Mouse (Mus musculus) common myeloid progenitor, adult 5-6 weeks (primary cell): ENCODE data around the gene Erc2. TPM values are rescaled to one million over a fixed set of nuclear protein-coding genes. Genes with fewer than 3 reads are reported as not detected.

Experiments used
- ATAC-seq: replicated peaks from 2 replicates; pipeline ENCODE4 v1.8.0; 2016; ENCODE audit warnings: low read depth, mild to moderate bottlenecking, moderate TSS enrichment, inconsistent platforms; ENCODE audit not compliant: poor library complexity, severe bottlenecking
- total RNA-seq: library from RNA; stranded (forward); fragments of 200-1000, 187-1606 nt; gene quantifications from 2 replicates; pipeline ENCODE4 v1.2.3, GENCODE M21; 2017

Erc2 gene
- total RNA-seq, 1 experiment from 2014 or later: not detected

DNA sequence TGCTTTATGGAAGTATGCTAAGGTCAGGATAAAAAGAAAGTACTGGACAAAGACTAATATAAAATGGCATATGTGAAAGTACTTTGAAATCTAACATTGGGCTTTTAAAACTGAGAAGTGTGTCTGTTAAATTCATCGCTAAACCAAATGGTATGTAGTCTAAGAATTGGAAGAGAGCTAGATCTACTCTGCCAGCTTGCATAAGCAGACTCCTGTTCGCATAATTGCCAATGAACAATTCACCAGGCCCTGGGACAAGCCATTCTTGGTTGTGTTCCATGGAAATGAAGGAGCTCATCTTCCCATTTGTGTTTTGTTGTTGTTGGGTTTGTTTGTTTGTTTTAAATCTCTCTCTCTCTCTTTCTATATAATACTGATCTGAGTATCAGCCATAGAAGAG lies 521.8 kb downstream of the Erc2 start:
- ATAC-seq: no peak

DNA sequence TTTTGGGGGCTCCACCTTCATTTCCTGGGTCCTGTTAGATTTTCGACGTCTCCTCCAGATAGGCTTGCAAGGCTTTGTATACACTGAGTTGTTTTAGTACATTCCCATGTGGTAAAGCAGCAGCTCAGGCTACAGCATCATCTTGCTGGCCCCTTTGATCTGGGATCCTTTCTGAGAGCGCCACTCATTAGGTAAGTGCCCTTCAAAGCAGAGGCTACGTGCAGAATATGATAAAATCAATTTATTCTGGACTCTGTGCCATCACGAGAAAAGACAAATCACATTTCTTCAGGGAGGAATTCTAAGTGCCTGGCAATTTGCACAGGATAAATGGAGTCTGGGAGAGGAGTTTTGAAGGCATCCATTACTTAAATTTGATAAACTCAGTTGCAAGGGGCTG lies 525.0 kb downstream of the Erc2 start:
- ATAC-seq: no peak

DNA sequence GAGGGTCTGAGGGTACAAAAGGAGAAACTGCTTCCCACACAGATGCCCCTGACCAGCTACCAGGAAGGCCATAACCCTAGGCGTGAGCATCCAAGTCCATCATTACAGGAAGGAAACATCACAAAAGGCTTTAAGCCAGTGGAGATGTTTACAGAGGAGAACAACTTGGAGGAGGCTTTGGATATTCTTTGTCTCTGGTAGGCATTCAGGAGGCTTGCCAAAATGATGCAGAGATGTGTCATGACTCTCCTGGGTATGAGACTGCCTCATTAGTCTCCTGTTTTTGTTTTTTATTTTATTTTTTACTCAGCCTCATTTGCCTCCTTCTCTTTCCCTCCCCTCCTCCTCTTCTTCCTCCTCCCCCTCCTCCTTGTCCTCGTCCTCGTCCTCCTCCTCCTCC lies 528.7 kb downstream of the Erc2 start:
- no peak for ATAC-seq

DNA sequence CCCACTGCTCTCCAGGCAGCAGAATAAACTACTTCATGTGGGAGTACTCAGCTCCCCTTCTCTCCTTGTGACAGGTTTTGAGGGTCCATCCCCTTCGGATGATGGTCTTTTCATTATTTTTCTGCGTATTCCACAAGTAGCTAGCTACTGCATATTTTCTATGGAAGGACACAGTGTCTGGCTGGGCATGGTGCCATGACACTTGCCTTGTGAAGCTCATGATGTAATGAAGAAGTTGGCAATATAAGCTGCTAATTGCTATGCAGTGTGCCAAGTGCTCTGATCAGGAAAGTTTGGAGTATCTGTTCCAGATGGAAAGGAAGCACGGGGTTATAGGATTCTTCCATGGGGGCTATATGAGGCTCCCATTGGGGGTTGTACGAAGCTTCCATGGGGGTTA lies 533.5 kb downstream of the Erc2 start:
- no peak for ATAC-seq

DNA sequence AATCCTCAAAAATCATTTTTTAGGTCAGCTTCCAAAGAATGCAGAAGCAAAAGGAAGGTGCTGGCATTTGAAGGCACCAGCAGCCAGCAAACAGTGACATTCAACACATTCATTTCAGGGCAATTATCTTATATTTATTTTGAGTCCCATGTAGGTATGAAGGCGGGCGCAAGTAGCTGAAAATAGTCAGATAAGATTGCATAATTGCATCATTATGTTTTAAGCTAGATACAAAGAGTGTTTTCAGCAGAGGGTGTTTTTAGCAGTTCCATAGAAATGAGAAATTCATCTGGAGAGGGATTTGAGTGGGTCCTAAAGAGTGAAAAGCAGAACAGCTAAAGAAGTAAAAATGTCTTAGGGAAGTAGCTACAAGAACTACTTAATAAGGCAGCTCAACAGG lies 538.6 kb downstream of the Erc2 start:
- no peak for ATAC-seq

DNA sequence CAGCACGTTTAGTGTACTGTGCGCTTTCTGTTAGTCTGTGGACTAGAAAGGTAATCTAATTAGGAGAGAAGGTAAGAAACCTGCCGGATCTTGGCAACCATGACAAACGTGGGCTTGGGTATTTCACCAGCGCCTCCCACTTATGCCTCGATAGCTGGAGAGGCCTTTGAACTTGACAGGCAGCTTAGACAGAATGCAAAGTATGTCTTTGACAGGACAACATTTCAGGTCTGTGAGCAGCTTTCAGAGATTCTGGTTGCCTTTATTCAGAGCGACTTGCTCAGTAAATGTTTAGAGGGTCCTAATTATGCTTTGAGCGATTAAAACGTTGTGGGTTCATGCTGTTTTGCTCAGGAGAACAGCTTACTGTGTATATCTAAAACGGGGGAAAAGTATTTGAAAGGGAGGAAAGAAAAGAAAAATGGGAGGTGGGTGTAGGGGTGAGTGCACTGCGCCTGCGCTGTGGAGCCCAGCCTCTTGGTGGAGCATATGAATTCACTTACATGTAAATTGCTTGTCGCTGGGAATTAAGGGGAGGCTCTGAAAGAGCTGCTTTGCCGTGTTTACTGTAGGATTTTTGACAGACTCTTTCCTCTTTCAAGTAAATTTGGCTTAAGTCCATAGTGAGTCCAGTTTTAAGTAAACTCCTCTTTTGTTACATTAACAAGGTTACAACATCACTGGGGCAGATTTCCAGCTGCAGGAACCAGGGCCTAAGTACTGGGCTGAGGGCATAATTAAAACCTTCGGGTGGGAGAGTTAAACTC lies 542.6 kb downstream of the Erc2 start:
- no peak for ATAC-seq

DNA sequence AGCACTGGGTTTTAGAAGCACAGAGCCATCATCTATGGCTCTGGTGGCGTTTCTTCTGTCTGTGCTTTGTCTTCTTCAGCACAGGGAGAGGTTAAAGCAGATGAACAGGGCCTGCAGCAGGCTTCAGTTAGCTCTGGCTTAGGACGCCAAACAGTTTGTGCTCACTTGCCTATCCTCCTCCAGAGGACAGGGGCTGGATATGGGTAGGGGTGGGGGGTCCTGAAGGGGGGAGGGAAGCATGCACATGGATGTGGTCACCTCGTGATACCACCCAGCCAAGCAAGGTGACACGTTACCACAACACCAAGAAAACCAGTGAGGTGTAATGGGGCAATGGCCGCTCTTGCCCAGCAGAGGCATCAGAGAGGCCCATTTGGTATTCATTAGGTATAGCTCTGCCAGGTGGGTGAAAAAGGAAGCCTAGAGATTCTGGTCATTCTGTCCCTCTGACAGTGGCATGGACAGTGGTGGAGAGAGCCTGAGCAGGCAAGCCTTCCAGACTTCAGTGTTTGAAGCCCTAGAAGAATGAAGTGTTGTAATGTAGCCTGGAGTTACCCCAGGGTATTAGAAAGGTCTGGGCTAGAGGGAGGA lies 543.5 kb downstream of the Erc2 start:
- ATAC-seq: no peak

DNA sequence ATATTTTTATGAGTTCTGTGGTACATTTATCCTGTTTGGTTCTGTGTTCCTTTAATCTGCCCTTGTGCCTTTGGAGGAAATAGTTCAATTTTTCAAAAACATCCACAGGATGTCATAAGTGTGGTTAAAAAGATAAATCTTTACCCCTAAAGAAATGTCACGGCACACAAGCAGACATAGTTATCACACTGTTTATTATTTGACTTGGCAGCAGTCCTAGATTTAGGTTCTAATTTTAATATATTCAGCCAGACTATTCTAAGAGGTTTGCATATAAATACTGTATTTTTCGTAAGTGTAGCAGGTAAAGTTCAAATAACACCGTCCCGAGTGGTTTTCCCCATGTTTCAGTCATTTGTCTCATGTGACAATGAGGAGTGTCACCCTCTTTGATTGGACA lies 548.5 kb downstream of the Erc2 start:
- no peak for ATAC-seq

DNA sequence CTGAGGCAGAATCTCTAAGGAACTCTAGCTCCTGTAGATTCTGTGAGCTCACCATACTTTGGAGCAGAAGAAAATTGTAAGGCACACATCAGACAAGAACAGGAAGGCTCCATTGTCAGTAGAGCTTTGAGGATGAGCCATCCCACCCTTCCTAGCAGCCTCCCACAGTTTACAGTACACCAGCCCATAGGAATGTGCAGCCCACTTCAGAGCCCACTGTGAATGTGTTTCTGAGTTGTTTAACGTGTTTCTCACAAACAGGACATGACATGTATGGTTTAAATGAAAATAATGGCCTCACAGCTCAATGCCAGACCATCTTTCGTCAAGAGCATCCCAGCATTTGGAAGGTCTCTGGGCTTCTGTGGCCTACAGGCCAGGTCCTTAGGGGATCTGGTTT lies 549.1 kb downstream of the Erc2 start:
- no peak for ATAC-seq

DNA sequence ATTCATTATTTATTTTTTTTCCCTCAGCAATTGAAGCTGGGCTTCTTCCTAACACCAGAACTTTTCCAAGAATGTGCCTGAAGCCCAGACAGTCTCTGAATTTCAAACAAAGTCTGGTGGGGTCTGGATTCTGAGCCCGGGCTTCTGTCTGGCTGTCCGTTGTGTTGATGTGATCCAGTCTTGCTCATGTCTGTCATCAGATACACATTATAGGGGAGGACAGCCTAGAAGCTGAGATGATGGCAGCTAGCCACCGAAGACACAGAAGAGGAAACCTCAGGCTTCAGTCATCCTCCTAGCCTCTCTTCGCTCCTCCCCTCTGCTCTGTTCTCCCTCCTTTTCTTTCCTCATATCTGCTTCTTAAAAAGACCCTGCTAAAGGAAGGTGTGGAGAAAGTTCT lies 551.5 kb downstream of the Erc2 start:
- no peak for ATAC-seq

DNA sequence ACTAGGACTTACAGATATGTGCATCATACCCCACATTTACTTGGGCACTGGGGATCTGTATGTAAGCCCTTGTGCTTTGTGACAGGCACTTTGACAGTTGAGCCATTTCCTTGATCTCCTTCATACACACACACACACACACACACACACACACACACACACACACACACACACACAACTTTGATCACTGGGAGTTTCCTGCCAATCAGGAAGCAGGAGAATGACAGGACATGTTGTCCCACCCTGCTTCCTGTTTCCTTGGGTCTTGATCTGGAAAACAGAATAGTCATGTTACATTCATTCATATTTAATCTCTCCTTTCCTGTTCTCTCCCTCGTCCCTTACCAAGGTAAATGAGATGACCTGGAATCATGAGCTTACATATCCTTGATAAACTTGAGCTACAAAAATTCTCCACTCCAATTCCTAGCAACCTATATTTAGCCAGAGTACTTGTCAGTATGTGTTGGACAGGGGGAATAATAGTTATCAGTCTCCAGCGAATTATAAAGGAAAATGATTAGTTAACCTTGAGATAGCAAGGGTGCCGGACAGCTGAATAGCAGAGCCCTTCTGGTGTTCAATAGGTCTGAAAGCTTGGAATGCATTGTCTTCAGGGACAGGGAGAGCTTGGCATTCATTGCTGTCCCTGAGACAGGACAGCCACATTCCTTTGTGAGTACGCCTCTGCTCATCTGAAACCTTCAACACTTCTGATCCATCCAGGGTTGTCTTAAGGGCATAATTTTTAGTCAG lies 559.0 kb downstream of the Erc2 start:
- ATAC-seq: no peak

DNA sequence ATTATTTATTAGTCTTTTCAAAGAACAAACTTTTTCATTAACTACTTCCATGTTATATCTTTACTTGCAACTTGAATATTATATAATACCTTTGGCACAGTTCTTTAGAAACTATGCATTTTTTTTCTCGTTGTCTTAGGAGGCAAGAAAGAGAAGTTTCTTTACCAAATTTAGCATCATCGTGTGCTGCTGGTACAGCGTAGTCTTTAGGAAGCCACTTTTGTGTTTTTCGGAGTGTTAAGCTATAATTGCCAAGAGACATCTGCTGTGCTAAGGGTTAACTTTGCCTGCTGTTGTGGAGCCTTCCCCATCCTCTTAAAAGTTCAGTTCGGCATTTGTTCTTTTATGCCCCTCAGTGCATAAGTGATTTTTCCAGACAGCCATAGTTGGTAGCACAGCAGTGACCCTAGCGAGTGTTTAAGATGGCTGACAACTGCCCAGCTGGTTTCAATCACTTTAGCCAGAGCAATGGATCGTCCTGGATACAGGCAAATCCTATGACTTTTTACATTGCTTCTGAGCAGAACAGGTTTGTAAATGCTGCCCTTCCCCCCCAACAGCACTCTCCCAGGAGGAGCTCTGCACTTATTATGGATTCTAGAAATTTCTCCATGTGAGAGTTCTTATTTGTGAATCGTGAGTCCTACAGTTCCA lies 570.6 kb downstream of the Erc2 start:
- ATAC-seq: no peak

DNA sequence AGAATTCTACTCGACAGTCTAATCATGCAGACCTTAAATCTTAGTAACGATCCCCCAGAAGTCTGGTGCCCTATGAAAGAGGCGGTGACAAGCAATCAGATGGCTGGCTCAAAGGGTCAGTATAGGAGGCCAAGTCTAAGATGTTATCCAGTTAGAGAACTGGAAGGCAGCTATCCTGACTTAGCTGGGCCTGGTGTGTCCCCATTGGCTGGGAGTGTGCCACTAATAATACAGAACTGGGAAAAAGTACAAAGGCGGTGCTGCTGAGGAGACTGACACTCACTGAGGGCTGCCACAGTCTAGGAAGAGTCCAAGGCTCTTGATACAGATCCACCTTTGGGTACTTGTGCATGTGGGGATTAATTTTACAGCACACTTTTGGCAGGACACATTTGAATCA lies 581.6 kb downstream of the Erc2 start:
- ATAC-seq: no peak

DNA sequence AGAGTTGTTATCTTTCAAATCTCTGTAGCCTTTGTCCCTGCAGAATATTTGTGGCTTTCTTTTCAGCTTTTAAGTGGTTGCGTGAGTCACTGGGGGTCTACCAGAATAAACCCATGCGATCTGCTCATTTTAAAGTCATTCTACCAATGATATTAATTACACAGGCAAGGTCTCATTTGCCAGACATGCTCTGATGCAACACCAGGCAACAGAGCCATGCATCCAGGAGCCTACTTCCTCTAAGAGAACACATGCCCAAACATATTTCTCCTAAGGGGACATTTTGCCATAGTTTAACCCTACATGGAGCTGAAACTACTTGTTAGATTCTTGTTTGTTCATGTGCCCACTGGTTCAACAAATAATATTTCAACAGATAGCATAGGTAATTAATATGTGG lies 584.1 kb downstream of the Erc2 start:
- ATAC-seq: no peak

DNA sequence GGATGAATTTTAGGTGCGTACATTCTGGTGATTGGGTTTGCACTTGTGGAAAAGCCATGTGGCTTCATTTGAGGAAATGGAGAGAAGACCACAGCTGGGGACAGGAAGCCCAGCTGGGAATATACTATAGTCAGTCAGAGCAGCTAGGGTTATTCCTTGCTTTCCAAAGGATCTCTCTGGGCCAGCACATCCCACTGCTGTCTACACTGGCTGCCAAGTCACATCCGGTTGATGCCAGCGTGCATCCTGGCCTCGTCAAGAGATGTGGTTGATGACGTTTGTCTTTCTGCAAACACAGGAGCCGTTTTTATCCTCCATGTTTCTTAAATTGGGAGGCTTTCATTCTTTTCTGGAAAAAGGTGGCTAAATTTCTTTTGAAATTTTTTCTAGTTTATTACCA lies 603.3 kb downstream of the Erc2 start:
- no peak for ATAC-seq

DNA sequence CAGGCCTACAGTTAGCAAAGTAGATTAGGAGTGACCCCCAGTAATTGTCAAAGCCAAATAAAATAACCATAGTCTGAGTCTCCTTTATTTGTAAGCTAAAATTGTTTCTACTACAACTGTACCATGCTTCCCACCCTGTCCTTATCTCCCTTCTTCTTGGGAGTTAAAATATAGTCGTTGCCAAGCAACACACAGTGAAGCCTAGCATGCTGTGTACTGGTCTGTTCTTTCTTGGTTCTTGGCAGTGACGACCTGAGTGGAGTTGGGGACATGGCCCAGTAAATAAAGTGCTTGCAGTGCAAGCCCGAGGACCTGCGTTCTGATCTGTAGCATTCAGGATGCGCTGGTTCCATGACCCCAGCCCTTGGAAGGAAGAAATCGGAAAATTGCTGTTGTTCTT lies 608.3 kb downstream of the Erc2 start:
- ATAC-seq: no peak

DNA sequence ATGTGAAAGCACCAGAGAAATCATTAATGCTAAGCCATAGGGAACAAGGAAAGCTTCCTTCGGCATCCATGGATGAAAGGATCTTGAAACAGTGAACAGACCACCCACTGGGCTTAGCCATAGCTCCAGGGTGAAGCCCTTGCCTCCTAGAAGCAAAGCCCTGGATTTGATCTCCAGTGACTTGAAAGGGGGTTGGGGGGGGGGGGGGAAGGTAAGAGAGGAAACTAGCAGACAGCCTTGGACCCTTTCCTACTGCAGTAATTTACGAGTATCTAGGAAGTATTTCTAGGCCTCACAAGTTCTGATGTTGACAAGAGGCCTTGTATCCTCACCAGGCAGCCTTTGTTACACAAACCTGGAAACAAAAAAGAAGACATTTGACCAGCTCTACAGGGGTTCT lies 609.0 kb downstream of the Erc2 start:
- ATAC-seq: no peak

DNA sequence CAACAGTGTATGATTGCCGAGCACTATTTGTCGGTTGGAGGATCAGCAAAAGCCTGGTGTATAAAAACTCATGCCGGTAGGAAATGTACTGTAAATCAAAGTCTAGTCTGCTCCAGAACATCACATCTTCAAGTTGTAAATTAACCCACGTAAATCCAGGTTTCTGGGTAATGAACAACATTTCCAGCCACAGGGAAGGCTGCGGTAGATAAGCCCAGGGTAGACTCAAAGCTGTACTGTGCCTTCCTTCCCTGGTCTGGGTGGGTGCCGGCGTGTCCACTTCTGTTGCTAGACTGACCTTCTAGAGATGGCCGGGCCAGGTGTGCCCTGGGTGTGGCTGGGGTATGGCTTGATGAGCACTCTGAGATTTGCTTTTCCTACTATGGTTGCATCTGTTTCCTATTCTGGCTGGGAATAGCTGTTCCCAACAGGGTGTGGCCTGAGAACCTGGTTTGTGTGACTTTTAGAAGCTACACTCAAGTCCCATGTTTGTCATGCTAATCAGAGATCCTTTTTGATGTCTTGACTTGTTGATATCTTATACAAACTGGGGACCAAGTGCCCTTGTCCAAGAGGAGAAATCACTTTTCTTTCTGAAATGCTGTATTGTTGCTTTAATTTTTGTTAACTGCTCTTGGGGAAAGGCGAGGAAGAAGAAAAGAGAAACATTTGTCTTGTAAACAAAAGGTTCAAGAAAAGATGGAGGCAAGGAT lies 616.3 kb downstream of the Erc2 start:
- no peak for ATAC-seq

DNA sequence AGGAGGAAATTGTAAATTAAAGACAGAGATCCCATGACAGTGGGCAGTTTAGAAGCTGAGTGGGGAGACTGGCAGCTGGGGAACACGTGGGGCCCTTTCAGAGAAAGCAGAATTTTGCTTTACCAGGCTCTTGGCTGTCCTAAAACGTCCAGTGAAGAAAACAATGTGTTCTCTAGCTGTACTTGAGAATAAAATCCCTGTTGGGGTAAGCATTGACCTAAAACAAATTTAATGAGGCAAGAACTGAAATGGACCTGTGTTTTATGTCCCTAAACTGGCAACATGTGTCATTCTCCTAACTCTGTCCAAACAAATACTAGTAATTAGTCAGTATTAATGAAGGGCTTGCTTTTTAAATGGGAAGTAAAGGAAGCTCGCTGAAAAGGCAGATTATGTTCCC lies 617.9 kb downstream of the Erc2 start:
- no peak for ATAC-seq

DNA sequence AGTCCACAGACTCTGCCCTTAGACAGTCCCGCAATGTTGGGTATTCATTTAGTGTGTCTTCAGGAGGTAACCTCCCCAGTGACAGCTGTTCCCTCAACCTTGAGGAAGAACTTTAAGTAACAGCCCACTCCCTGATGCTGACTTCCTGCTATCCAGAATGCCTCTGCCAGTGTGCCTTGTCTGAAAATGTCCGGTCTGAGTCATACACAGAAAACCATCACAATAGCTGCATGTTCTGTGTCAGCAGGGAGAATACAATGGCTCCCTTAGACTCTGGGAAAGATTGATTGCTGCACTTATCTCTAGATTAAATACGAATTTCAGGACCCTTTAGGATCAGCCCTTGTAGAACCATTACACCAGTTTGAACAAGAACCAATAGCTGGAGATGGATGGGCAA lies 620.5 kb downstream of the Erc2 start:
- ATAC-seq: no peak
